ENCODE assay signal across 8 mouse cellular contexts in the genomic region with DNA sequence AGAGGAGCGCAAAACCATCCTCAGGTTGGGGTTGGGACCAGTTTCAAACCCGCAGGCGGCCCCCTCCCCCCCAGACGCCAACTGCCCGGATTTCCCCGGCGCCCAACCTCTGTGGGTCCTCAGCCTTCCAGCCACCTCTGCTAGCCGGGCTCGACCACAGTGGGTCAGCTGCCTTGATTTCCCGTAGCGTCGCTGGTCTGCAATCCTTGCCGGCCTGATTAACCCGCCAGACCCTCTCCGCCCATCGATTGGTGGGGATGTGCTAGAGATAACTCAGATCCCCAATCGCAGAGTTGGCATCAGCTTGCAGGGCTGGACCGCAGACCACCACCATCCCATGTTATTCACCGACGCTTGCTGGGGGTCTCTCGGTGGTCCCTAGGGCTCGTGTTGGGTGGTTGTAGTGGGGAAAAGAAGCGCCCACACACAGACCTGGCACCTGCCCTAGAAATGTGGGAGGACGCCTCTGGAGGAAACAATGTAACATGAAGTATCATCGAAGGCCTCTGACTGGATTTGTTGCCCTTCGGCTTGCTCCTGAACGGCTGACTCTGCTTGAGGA. TPM values are rescaled to one million over a fixed set of nuclear protein-coding genes. Genes with fewer than 3 reads are reported as not detected.
DNase-seq lines count a peak whose midpoint lies in the region; ATAC-seq and TF ChIP-seq lines count a peak whose summit lies in the region.

No protein-coding gene starts in this region.

- intact Hi-C loops in left cerebral cortex, postnatal 10 days (cut with DNase I) = no loop called here
- intact Hi-C loops in left cerebral cortex, postnatal 14 days (cut with DNase I) = no loop called here

- peak overlapping the region; percentile 96 for H3K9ac ChIP-seq in lung, embryonic 15.5 days
- peak overlapping the region; percentile 96 for H3K9ac ChIP-seq in lung, postnatal 0 days (replicated peaks; ENCODE audit: low read depth)

- WGBS in lung, embryonic 15.5 days = 1% methylated on average over 27 of the region's 27 CpGs
- under 1% methylated on average over 26 of the region's 27 CpGs for WGBS in lung, postnatal 0 days

- ATAC-seq in lung, embryonic 15.5 days (ENCODE audit: borderline replicate concordance, extremely low read depth, low FRiP score, low TSS enrichment) = peak; percentile 48; the same call in 1 of the 2 replicates
- ATAC-seq in hematopoietic stem cell, adult 5-6 weeks (replicated peaks in 1 of 2; ENCODE audit: insufficient read depth in 1 of 2, low FRiP score in 2 of 2, low TSS enrichment in 1 of 2, low read depth in 1 of 2, poor library complexity in 2 of 2, severe bottlenecking in 2 of 2) = peak; percentile 8 to 10; a peak in 1 of 4 replicates
- ATAC-seq in lung, postnatal 0 days = peak; percentile 47

- H3K27ac ChIP-seq in lung, embryonic 15.5 days = peak overlapping the region; percentile 66
- H3K27ac ChIP-seq in lung, postnatal 0 days (ENCODE audit: low read length) = peak overlapping the region; percentile 88

- no peak for TF ChIP-seq EP300 in lung, postnatal 0 days (IDR thresholded peaks at IDR 0.05)

- TF ChIP-seq CTCF in lung, postnatal 0 days (IDR thresholded peaks at IDR 0.05) = no peak

- no peaks in the 10 kb centered on the region for H3K9me3 ChIP-seq in lung, embryonic 15.5 days
- no peaks in the 10 kb centered on the region for H3K9me3 ChIP-seq in lung, postnatal 0 days (ENCODE audit: low read length)

- peaks cover 12% of the 10 kb centered on the region for H3K4me1 ChIP-seq in lung, embryonic 15.5 days
- H3K4me1 ChIP-seq in lung, postnatal 0 days (ENCODE audit: insufficient read depth, low read depth, low read length) = peaks cover 4% of the 10 kb centered on the region; the same call in 1 of the 2 replicates

- H3K4me3 ChIP-seq in lung, embryonic 15.5 days = peak overlapping the region; percentile 70
- peak overlapping the region; percentile 95 for H3K4me3 ChIP-seq in lung, postnatal 0 days (ENCODE audit: low read depth, low read length)

- H3K4me2 ChIP-seq in lung, embryonic 15.5 days = peak overlapping the region; percentile 77
- H3K4me2 ChIP-seq in lung, postnatal 0 days (replicated peaks; ENCODE audit: low read depth, low read length) = peak overlapping the region; percentile 85

- H3K27me3 ChIP-seq in lung, embryonic 15.5 days = no peaks in the 10 kb centered on the region
- H3K27me3 ChIP-seq in lung, postnatal 0 days (replicated peaks; ENCODE audit: insufficient read depth, low read length) = no peaks in the 10 kb centered on the region

- no peaks in the 10 kb centered on the region for H3K36me3 ChIP-seq in lung, embryonic 15.5 days
- H3K36me3 ChIP-seq in lung, postnatal 0 days (ENCODE audit: insufficient read depth, low read length) = no peaks in the 10 kb centered on the region

- no peak for DNase-seq in lung, adult 18-20 months
- peak; percentile 29 for DNase-seq in c-Kit-positive CD71-positive TER-119-positive erythroid progenitor cells, embryonic 14.5 days (ENCODE audit: low spot score)
- DNase-seq in lung, postnatal 0 days (ENCODE audit: low spot score) = peak; percentile 66
- peak; percentile 76 for DNase-seq in testis, postnatal 10 days (ENCODE audit: low spot score)
- no peak for DNase-seq in left cerebral cortex, postnatal 10 days (ENCODE audit: extremely low spot score in 1 of 2, low spot score in 2 of 2)
- DNase-seq in left cerebral cortex, postnatal 14 days (ENCODE audit: low spot score in 2 of 2) = no peak

RNA-seq across cellular contexts. Expression of gene Faf2, which starts 0.5 kb away (rescaled TPM):
- 72.7 and 82.9 TPM in 2 replicates for polyA plus RNA-seq in lung, embryonic 15.5 days (2015; fragmentation: Nextera tagmentation; extraction: Ambion mirVana)
- 44.5 and 51.6 TPM in 2 replicates for total RNA-seq in hematopoietic stem cell, adult 5-6 weeks (2017)
- polyA plus RNA-seq in lung, postnatal 0 days (2015; fragmentation: Nextera tagmentation; extraction: Ambion mirVana) = 52.1 and 53.7 TPM in 2 replicates
- total RNA-seq in left cerebral cortex, postnatal 10 days (2021) = 10 to 100 TPM; 49.5 to 57.1 TPM
- total RNA-seq in left cerebral cortex, postnatal 14 days (2021) = 10 to 100 TPM; 47.4 to 57.3 TPM

RNA-seq across cellular contexts. Expression of gene Cltb, which starts 10.9 kb away (rescaled TPM):
- polyA plus RNA-seq in lung, embryonic 15.5 days (2015; fragmentation: Nextera tagmentation; extraction: Ambion mirVana) = 43.2 and 45.1 TPM in 2 replicates
- 30.5 and 40.7 TPM in 2 replicates for total RNA-seq in hematopoietic stem cell, adult 5-6 weeks (2017)
- polyA plus RNA-seq in lung, postnatal 0 days (2015; fragmentation: Nextera tagmentation; extraction: Ambion mirVana) = 104 and 118 TPM in 2 replicates
- total RNA-seq in left cerebral cortex, postnatal 10 days (2021) = 100 to 1,000 TPM; 325 to 333 TPM
- 100 to 1,000 TPM; 331 to 351 TPM for total RNA-seq in left cerebral cortex, postnatal 14 days (2021)

RNA-seq across cellular contexts. Expression of gene Higd2a, which starts 32.0 kb away (rescaled TPM):
- polyA plus RNA-seq in lung, embryonic 15.5 days (2015; fragmentation: Nextera tagmentation; extraction: Ambion mirVana) = 170 and 188 TPM in 2 replicates
- total RNA-seq in hematopoietic stem cell, adult 5-6 weeks (2017) = 36.7 and 40.1 TPM in 2 replicates
- 243 and 247 TPM in 2 replicates for polyA plus RNA-seq in lung, postnatal 0 days (2015; fragmentation: Nextera tagmentation; extraction: Ambion mirVana)
- total RNA-seq in left cerebral cortex, postnatal 10 days (2021) = 100 to 1,000 TPM; 156 to 168 TPM
- 100 to 1,000 TPM; 168 to 177 TPM for total RNA-seq in left cerebral cortex, postnatal 14 days (2021)

RNA-seq across cellular contexts. Expression of gene Nop16, which starts 32.2 kb away (rescaled TPM):
- 78.2 and 78.8 TPM in 2 replicates for polyA plus RNA-seq in lung, embryonic 15.5 days (2015; fragmentation: Nextera tagmentation; extraction: Ambion mirVana)
- total RNA-seq in hematopoietic stem cell, adult 5-6 weeks (2017) = 56.9 and 59.5 TPM in 2 replicates
- 29.4 and 31.0 TPM in 2 replicates for polyA plus RNA-seq in lung, postnatal 0 days (2015; fragmentation: Nextera tagmentation; extraction: Ambion mirVana)
- total RNA-seq in left cerebral cortex, postnatal 10 days (2021) = 10 to 100 TPM; 32.1 to 34.8 TPM
- 10 to 100 TPM; 27.0 to 30.4 TPM for total RNA-seq in left cerebral cortex, postnatal 14 days (2021)

RNA-seq across cellular contexts. Expression of gene Arl10, which starts 47.2 kb away (rescaled TPM):
- 27.7 and 30.9 TPM in 2 replicates for polyA plus RNA-seq in lung, embryonic 15.5 days (2015; fragmentation: Nextera tagmentation; extraction: Ambion mirVana)
- total RNA-seq in hematopoietic stem cell, adult 5-6 weeks (2017) = 9.3 and 9.9 TPM in 2 replicates
- polyA plus RNA-seq in lung, postnatal 0 days (2015; fragmentation: Nextera tagmentation; extraction: Ambion mirVana) = 19.1 and 21.4 TPM in 2 replicates
- 10 to 100 TPM; 37.0 to 39.9 TPM for total RNA-seq in left cerebral cortex, postnatal 10 days (2021)
- total RNA-seq in left cerebral cortex, postnatal 14 days (2021) = 10 to 100 TPM; 25.6 to 28.5 TPM

Comparison
In these comparisons a context has a peak if more than half of its experiments do, and no peak if none do; other contexts are left out.
1. DNase-seq: peak in c-Kit-positive CD71-positive TER-119-positive erythroid progenitor cells, embryonic 14.5 days (single experiment), lung, postnatal 0 days (single experiment) and testis, postnatal 10 days (single experiment); none in lung, adult 18-20 months (0 of 2), left cerebral cortex, postnatal 10 days (0 of 2) and left cerebral cortex, postnatal 14 days (0 of 2).
2. Peak in every context shown above with its lines, with median percentiles within 50 percentile points of each other: ATAC-seq.